Mouse (Mus musculus): ENCODE measurements around the gene Atp8a2.

DNA sequence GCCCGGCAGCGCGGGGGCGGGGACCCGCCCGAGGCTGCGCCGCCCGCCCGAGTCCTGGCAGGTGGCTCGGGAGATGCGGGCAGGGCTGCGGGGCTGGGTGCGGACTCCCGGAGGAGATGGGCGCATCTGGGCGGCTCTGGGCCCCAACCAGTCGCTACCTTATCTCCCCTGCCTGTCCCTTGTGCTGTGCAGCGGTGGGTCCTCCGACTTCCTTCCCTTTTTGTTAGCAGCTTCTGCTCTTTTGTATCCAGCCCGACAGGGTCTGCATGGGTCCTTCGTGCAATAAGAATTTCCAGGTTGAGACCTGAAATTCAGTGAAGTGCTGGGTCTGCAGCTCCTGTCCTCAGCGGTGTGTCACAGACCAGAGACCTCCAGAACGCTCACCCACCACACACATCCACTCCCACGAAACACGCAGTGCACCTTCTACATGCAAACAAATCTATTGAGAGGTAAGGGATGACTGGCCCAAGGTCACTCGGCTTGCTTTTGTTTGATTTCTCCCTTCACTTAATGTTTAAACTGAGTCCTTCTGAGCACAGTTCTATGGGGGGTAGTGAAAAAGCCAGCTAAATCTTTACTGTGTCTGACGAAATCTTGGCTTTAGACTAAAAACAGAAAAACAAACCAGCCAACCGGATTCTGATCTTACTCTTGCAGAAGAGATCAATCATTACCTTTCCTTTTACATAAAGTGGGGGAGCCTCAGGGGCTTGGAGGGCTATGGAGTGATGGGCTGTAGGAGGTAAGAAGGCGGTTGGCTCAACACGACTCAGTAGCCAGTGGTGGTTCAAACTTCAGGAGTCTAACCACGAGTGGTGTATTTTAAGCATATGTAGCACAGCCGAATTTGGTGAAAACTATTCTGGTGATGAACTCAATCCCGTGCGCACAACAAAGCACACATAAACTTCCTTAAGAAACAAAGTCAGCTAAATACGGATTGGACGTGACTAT is 19.1 kb downstream of the Atp8a2 start:
- TF ChIP-seq CTCF (IDR thresholded peaks at IDR 0.05; ENCODE audit: low read depth) (no peak), EP300 (IDR thresholded peaks at IDR 0.05; ENCODE audit: low read depth) (no peak)

All from heart, postnatal 0 days (tissue).